Mouse (Mus musculus) CH12.LX (cell line): ENCODE measurements around the gene Gm20532. TPM values are rescaled to one million over a fixed set of nuclear protein-coding genes. Genes with fewer than 3 reads are reported as not detected.

Source experiments
- DNase-seq: peaks from one replicate; pipeline ENCODE4 v3.0.0-alpha.2; 2013; ENCODE audit errors: extremely low read depth
- H3K27ac ChIP-seq: 2 replicates; pipeline ENCODE4 v1.5.1; 2012; ENCODE audit warnings: low read depth, mild to moderate bottlenecking, control low read depth, moderate library complexity; ENCODE audit not compliant: insufficient read depth
- H3K27me3 ChIP-seq: replicated peaks from 2 replicates; pipeline ENCODE3; 2012; ENCODE audit warnings: inconsistent platforms
- H3K36me3 ChIP-seq, 2 experiments: replicated peaks in 1 of 2; 2 replicates each; pipeline versions ENCODE3 to v1.6.1; 2012; ENCODE audit warnings: inconsistent platforms in 1 of 2, low read length in 1 of 2, mild to moderate bottlenecking in 1 of 2, mixed read lengths in 1 of 2, moderate library complexity in 1 of 2; ENCODE audit not compliant: control insufficient read depth in 1 of 2, insufficient read depth in 1 of 2
- H3K4me1 ChIP-seq, 2 experiments: 2 replicates each; pipeline ENCODE4 v1.6.1; 2012; ENCODE audit warnings: inconsistent platforms in 1 of 2, moderate library complexity in 1 of 2; ENCODE audit not compliant: insufficient read depth in 2 of 2, control insufficient read depth in 1 of 2
- H3K4me2 ChIP-seq: 2 replicates; pipeline ENCODE4 v1.6.1; 2012; ENCODE audit warnings: low read depth, mild to moderate bottlenecking, control low read depth; ENCODE audit not compliant: poor library complexity, insufficient read depth, severe bottlenecking
- H3K4me3 ChIP-seq, 3 experiments: fragments of 150-350 bp in 1 of 3; sonication (generic) in 1 of 3; replicated peaks in 1 of 3; 2 replicates each; pipeline versions ENCODE3 to v1.5.1; 2011 to 2012; ENCODE audit warnings: low read depth in 2 of 3, low read length in 2 of 3, mild to moderate bottlenecking in 2 of 3, moderate library complexity in 2 of 3, control low read depth in 1 of 3, improper control_type of control experiment in 1 of 3, inconsistent platforms in 1 of 3, mixed read lengths in 1 of 3; ENCODE audit not compliant: poor library complexity in 1 of 3
- H3K79me2 ChIP-seq: replicated peaks from 2 replicates; pipeline ENCODE4 v1.6.1; 2012; ENCODE audit warnings: mild to moderate bottlenecking, moderate library complexity; ENCODE audit not compliant: control insufficient read depth, poor library complexity, insufficient read depth, severe bottlenecking; ENCODE audit errors: extremely low read depth
- H3K9ac ChIP-seq: 2 replicates; pipeline ENCODE4 v1.6.1; 2012; ENCODE audit warnings: low read depth, mild to moderate bottlenecking, control low read depth, moderate library complexity; ENCODE audit not compliant: insufficient read depth
- H3K9me3 ChIP-seq: replicated peaks from 2 replicates; pipeline ENCODE3; 2012; ENCODE audit warnings: low read length, inconsistent platforms, mixed read lengths
- BHLHE40 ChIP-seq: IDR thresholded peaks from 2 replicates; pipeline ENCODE4 v1.6.1; 2011; ENCODE audit warnings: mild to moderate bottlenecking, low read depth, low read length, improper control_type of control experiment
- CHD1 ChIP-seq: IDR thresholded peaks from 2 replicates; pipeline ENCODE4 v1.6.1; 2012; ENCODE audit warnings: low read depth, low read length, improper control_type of control experiment, inconsistent platforms
- CTCF ChIP-seq, 2 experiments: IDR thresholded peaks in 1 of 2; conservative IDR thresholded peaks in 1 of 2; 2 replicates each; pipeline ENCODE4 v1.5.1; 2011 to 2012; ENCODE audit warnings: low read depth in 2 of 2, low read length in 2 of 2, improper control_type of control experiment in 1 of 2, inconsistent platforms in 1 of 2, mild to moderate bottlenecking in 1 of 2, moderate library complexity in 1 of 2
- EP300 ChIP-seq: IDR thresholded peaks from 2 replicates; pipeline ENCODE4 v1.6.1; 2011; ENCODE audit warnings: low read length, improper control_type of control experiment
- ETS1 ChIP-seq: conservative IDR thresholded peaks from 2 replicates; pipeline ENCODE4 v1.6.1; 2012; ENCODE audit warnings: low read depth, mild to moderate bottlenecking, inconsistent platforms, low read length, improper control_type of control experiment, moderate library complexity
- GABPA ChIP-seq: IDR thresholded peaks from 2 replicates; pipeline ENCODE4 v1.6.1; 2012; ENCODE audit warnings: low read depth, low read length, improper control_type of control experiment, inconsistent platforms; ENCODE audit not compliant: insufficient replicate concordance
- HCFC1 ChIP-seq: IDR thresholded peaks from 2 replicates; pipeline ENCODE4 v1.6.1; 2012; ENCODE audit warnings: low read depth, mild to moderate bottlenecking, inconsistent platforms, low read length, improper control_type of control experiment
- IRF4 ChIP-seq: IDR thresholded peaks from 2 replicates; pipeline ENCODE4 v1.6.1; 2014; ENCODE audit warnings: low read depth, mild to moderate bottlenecking, inconsistent platforms, low read length, improper control_type of control experiment
- JUN ChIP-seq: IDR thresholded peaks from 2 replicates; pipeline ENCODE4 v1.6.1; 2011; ENCODE audit warnings: low read depth, mild to moderate bottlenecking, low read length, improper control_type of control experiment, moderate library complexity; ENCODE audit not compliant: insufficient read depth
- KAT2A ChIP-seq: IDR thresholded peaks from 2 replicates; pipeline ENCODE4 v1.6.1; 2012; ENCODE audit warnings: low read length, improper control_type of control experiment, inconsistent platforms; ENCODE audit not compliant: insufficient replicate concordance
- MAFK ChIP-seq: IDR thresholded peaks from 2 replicates; pipeline ENCODE4 v1.6.1; 2011; ENCODE audit warnings: low read length, improper control_type of control experiment; ENCODE audit not compliant: insufficient replicate concordance
- MAZ ChIP-seq: IDR thresholded peaks from 2 replicates; pipeline ENCODE4 v1.6.1; 2012; ENCODE audit warnings: low read depth, mild to moderate bottlenecking, inconsistent platforms, low read length, improper control_type of control experiment, moderate library complexity
- MXI1 ChIP-seq: IDR thresholded peaks from 2 replicates; pipeline ENCODE4 v1.6.1; 2011; ENCODE audit warnings: mild to moderate bottlenecking, low read depth, low read length, improper control_type of control experiment
- MYC ChIP-seq: IDR thresholded peaks from 2 replicates; pipeline ENCODE4 v1.6.1; 2011; ENCODE audit warnings: low read depth, mild to moderate bottlenecking, improper control_type of control experiment, low read length
- NELFE ChIP-seq: IDR thresholded peaks from 2 replicates; pipeline ENCODE4 v1.6.1; 2011; ENCODE audit warnings: low read depth, low read length, improper control_type of control experiment
- POLR2AphosphoS2 ChIP-seq: IDR thresholded peaks from 2 replicates; pipeline ENCODE4 v1.6.1; 2011; ENCODE audit warnings: low read depth, low read length, improper control_type of control experiment
- RCOR1 ChIP-seq: conservative IDR thresholded peaks from 2 replicates; pipeline ENCODE4 v1.6.1; 2012; ENCODE audit warnings: low read depth, mild to moderate bottlenecking, inconsistent platforms, low read length, improper control_type of control experiment
- SMC3 ChIP-seq: IDR thresholded peaks from 2 replicates; pipeline ENCODE4 v1.6.1; 2011; ENCODE audit warnings: low read depth, low read length, improper control_type of control experiment
- TCF12 ChIP-seq: IDR thresholded peaks from 2 replicates; pipeline ENCODE4 v1.6.1; 2014; ENCODE audit warnings: low read depth, mild to moderate bottlenecking, inconsistent platforms, low read length, improper control_type of control experiment
- USF2 ChIP-seq: conservative IDR thresholded peaks from 2 replicates; pipeline ENCODE4 v1.6.1; 2011; ENCODE audit warnings: low read depth, low read length, improper control_type of control experiment
- ZC3H11A ChIP-seq: IDR thresholded peaks from 2 replicates; pipeline ENCODE4 v1.6.1; 2012; ENCODE audit warnings: low read depth, mild to moderate bottlenecking, inconsistent platforms, low read length, improper control_type of control experiment
- ZNF384 ChIP-seq: IDR thresholded peaks from 2 replicates; pipeline ENCODE4 v1.6.1; 2012; ENCODE audit warnings: low read depth, low read length, improper control_type of control experiment, inconsistent platforms
- dilution Hi-C: fragments of 300-500 bp; cut with MboI; formaldehyde crosslinking; loops from 2 replicates; pipeline ENCODE4 v1.14.3; 2020; ENCODE audit warnings: low sequenced_read_pairs; ENCODE audit not compliant: extremely low pct_unique_long_range_greater_than_20kb, extremely low pct_ligation_motif_present
- in situ Hi-C: fragments of 300-500 bp; cut with MboI; formaldehyde crosslinking; loops from 3 replicates; pipeline ENCODE4 v1.14.3; 2019; ENCODE audit warnings: low sequenced_read_pairs, low pct_ligation_motif_present, low pct_unique_long_range_greater_than_20kb, mixed read lengths
- polyA plus RNA-seq: library from polyadenylated mRNA; unstranded; fragments of >175 nt; gene quantifications from 2 replicates; pipeline ENCODE4 v1.2.1, GENCODE M21; 2012; ENCODE audit warnings: low read depth; ENCODE audit not compliant: insufficient read length
- total RNA-seq, 2 experiments: library from RNA; depleted of rRNA; stranded (reverse); fragments of 300-350 nt in 1 of 2; fragments of >200 nt in 1 of 2; gene quantifications; 2 replicates each; pipeline ENCODE4 v1.2.3; 2012 to 2014

Gm20532 gene
- total and polyA plus RNA-seq, 3 experiments = not detected

DNA sequence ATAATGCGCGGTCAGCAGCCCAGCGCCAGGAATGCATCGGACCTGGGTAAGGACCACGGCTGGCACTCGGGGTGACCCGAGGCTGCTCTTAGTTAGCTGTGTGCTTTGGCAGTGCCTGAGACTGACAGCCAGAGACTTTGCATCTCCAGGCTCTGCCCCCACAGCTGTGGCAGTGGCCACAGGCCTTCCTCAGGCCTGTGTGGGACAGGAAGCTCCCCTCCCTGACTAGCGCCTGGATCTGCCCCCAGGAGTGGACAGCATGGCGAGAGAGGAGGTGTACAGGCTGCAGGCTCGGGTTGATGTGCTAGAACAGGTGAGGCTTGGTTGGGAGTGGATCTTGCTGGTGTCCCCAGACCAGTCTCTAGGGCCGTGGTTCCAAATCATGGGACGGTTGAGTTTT lies 5.0 kb downstream of the Gm20532 start:
- H3K4me2 ChIP-seq = no peak overlapping the region
- peaks cover 0 to 45% of the 10 kb centered on the region in 2 experiments for H3K36me3 ChIP-seq
- H3K9me3 ChIP-seq = no peaks in the 10 kb centered on the region
- no peaks in the 10 kb centered on the region for H3K27me3 ChIP-seq
- dilution Hi-C loops (no loop called here), in situ Hi-C loops (no loop called here)
- H3K4me1 ChIP-seq = peaks cover 3 to 8% of the 10 kb centered on the region in 2 experiments; a peak in 3 of 4 replicates
- DNase-seq = no peak
- TF ChIP-seq SMC3 = no peak
- no peak for TF ChIP-seq IRF4
- no peak for TF ChIP-seq MAFK
- no peak for TF ChIP-seq BHLHE40
- TF ChIP-seq ETS1 = no peak
- no peak for TF ChIP-seq MXI1
- no peak for TF ChIP-seq GABPA
- no peak for TF ChIP-seq CHD1
- TF ChIP-seq KAT2A = no peak
- H3K79me2 ChIP-seq = no peaks in the 10 kb centered on the region
- H3K9ac ChIP-seq = no peak overlapping the region
- no peak overlapping the region for H3K4me3 ChIP-seq
- no peak overlapping the region for H3K27ac ChIP-seq

DNA sequence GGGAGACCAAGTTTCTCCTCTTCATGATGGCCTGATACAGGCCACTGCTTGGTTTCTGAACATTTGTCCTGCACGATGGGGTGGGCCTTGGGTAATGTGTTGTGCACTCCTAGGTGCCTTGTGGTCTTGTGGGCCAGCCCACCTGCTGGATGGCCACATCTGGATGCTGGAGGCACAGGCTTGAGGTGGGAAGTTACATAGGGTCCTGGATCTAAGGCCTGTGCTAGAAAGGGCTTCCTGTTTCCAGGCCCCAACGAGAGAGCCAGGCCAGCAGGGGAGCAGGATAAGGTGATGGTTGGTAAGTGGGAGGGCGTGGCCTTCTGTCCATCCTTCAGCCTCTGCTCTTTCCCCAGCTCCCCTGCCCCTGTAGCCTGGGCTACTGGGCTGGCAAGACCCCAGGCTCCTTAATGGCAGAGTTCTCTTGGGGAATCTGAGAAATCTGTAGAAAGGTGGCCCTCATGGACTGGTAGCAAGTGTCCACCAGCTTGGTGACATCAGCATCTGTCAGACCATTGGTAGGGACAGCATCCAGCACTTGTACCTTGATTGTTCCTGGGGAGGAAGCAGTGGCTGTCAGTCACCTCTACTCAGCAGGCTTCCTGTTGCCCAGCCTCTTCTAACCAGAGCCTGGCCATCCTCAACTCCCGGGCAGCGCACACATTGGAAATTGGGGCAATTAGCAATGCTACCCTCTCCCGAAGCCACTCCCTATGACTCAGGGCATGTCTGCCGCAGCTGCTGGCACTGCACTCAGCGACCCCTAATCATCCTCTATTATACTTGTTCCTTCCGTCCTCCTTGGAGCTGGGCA lies 7.0 kb downstream of the Gm20532 start:
- Histone ChIP-seq H3K9me3 (no peaks in the 10 kb centered on the region), H3K4me2 (no peak overlapping the region), H3K9ac (no peak overlapping the region), H3K79me2 (no peaks in the 10 kb centered on the region), H3K27ac (no peak overlapping the region), H3K36me3 (peaks cover 0 to 45% of the 10 kb centered on the region in 2 experiments), H3K4me1 (no peaks in the 10 kb centered on the region), H3K27me3 (no peaks in the 10 kb centered on the region), H3K4me3 (no peak overlapping the region)
- no peak for TF ChIP-seq TCF12
- no peak for TF ChIP-seq EP300
- no peak for TF ChIP-seq BHLHE40
- no peak for TF ChIP-seq SMC3
- TF ChIP-seq CTCF (conservative IDR thresholded peaks at IDR 0.05 in 1 of 2, IDR thresholded peaks at IDR 0.05 in 1 of 2; ENCODE audit: low read depth in 2 of 2, low read length in 2 of 2) = no peak
- no peak for TF ChIP-seq ZNF384
- TF ChIP-seq RCOR1 = no peak
- no peak for TF ChIP-seq MAZ
- TF ChIP-seq MYC = no peak
- no peak for TF ChIP-seq ETS1
- TF ChIP-seq CHD1 = no peak
- TF ChIP-seq NELFE = no peak
- TF ChIP-seq JUN = no peak
- no peak for TF ChIP-seq KAT2A
- TF ChIP-seq HCFC1 = no peak
- no peak for TF ChIP-seq POLR2AphosphoS2
- TF ChIP-seq USF2 = no peak
- TF ChIP-seq ZC3H11A = no peak
- dilution Hi-C loops (no loop called here), in situ Hi-C loops (no loop called here)
- no peak for DNase-seq
